In genomic region chr7:19741329-19742031, GRCm38 (mm10) we compare ENCODE assay signal across 8 mouse cellular contexts. TPM values are rescaled to one million over a fixed set of nuclear protein-coding genes. Genes with fewer than 3 reads are reported as not detected.
DNase-seq lines count a peak whose midpoint lies in the region; ATAC-seq and TF ChIP-seq lines count a peak whose summit lies in the region.

No protein-coding gene starts in this region.

- H3K27me3 ChIP-seq in heart, embryonic 15.5 days, result no peaks in the 10 kb centered on the region
- H3K27me3 ChIP-seq in E14TG2a.4 (ENCODE audit: insufficient read depth, low read length), result no peaks in the 10 kb centered on the region
- no peaks in the 10 kb centered on the region for H3K27me3 ChIP-seq in limb, embryonic 10.5 days (ENCODE audit: low read depth, poor library complexity, severe bottlenecking)

- no peak for ATAC-seq in heart, embryonic 15.5 days (replicated peaks; ENCODE audit: insufficient number of reproducible peaks, insufficient read depth, low FRiP score, low read depth)
- ATAC-seq in cerebellum, adult (ENCODE audit: insufficient number of reproducible peaks, low FRiP score, low TSS enrichment), result no peak

- no peak overlapping the region for H3K9ac ChIP-seq in heart, embryonic 15.5 days

- WGBS in heart, embryonic 15.5 days, result 34% methylated on average over 8 of the region's 8 CpGs
- 6% methylated on average over 8 of the region's 8 CpGs for WGBS in limb, embryonic 10.5 days

- no peaks in the 10 kb centered on the region for H3K9me3 ChIP-seq in heart, embryonic 15.5 days (replicated peaks)
- peaks cover under 1% of the 10 kb centered on the region for H3K9me3 ChIP-seq in E14TG2a.4 (ENCODE audit: low read length)
- H3K9me3 ChIP-seq in limb, embryonic 10.5 days (replicated peaks), result no peaks in the 10 kb centered on the region

- peaks cover 42% of the 10 kb centered on the region for H3K4me1 ChIP-seq in heart, embryonic 15.5 days (replicated peaks)
- H3K4me1 ChIP-seq in E14TG2a.4 (replicated peaks; ENCODE audit: low read depth, low read length), result peaks cover 82% of the 10 kb centered on the region
- peaks cover 31% of the 10 kb centered on the region for H3K4me1 ChIP-seq in limb, embryonic 10.5 days

- H3K4me3 ChIP-seq in heart, embryonic 15.5 days, result no peak overlapping the region
- H3K4me3 ChIP-seq in E14TG2a.4 (replicated peaks; ENCODE audit: low read length), result peak overlapping the region; percentile 64
- H3K4me3 ChIP-seq in limb, embryonic 10.5 days, result 0 out of 2 replicates have a peak overlapping the region, but pooled peaks have one; percentile 10

- peak overlapping the region; percentile 18; the same call in 1 of the 2 replicates for H3K27ac ChIP-seq in heart, embryonic 15.5 days
- no peak overlapping the region for H3K27ac ChIP-seq in limb, embryonic 10.5 days

- no peak for TF ChIP-seq CTCF in E14TG2a.4 (conservative IDR thresholded peaks at IDR 0.05; ENCODE audit: low read length)

- DNase-seq in heart, adult 8-10 months (ENCODE audit: low spot score), result no peak
- DNase-seq in embryo, embryonic 10 days (ENCODE audit: low spot score), result peak; percentile 76
- DNase-seq in limb, embryonic 10.5 days (ENCODE audit: low spot score), result no peak
- no peak for DNase-seq in layer of hippocampus, adult 9-10 months (ENCODE audit: low spot score)
- DNase-seq in urinary bladder, adult 2 months (ENCODE audit: low spot score), result no peak

- peaks cover 28% of the 10 kb centered on the region for H3K36me3 ChIP-seq in heart, embryonic 15.5 days
- H3K36me3 ChIP-seq in E14TG2a.4 (ENCODE audit: insufficient read depth, low read length), result peaks cover 70% of the 10 kb centered on the region
- peaks cover 72% of the 10 kb centered on the region for H3K36me3 ChIP-seq in limb, embryonic 10.5 days

- no peak overlapping the region for H3K4me2 ChIP-seq in heart, embryonic 15.5 days

RNA-seq across cellular contexts. Expression of gene Nectin2, which starts 8.8 kb away (rescaled TPM):
- polyA plus RNA-seq in heart, embryonic 15.5 days (2015; fragmentation: Nextera tagmentation; extraction: Ambion mirVana), result 66.5 and 81.4 TPM in 2 replicates
- total RNA-seq in heart, adult 8-10 months (2022), result 10 to 100 TPM; 24.8 to 37.3 (median 34.9) TPM
- 78.1 and 87.9 TPM in 2 replicates for polyA plus RNA-seq in limb, embryonic 10.5 days (2016; fragmentation: Nextera tagmentation; extraction: Ambion mirVana)
- 37.9 and 38.6 TPM in 2 replicates for polyA plus RNA-seq in urinary bladder, adult 2 months (2012; rRNA removed)

RNA-seq across cellular contexts. Expression of gene Tomm40, which starts 26.2 kb away (rescaled TPM):
- 142 and 164 TPM in 2 replicates for polyA plus RNA-seq in heart, embryonic 15.5 days (2015; fragmentation: Nextera tagmentation; extraction: Ambion mirVana)
- total RNA-seq in heart, adult 8-10 months (2022), result 100 to 1,000 TPM in 1 of 4 experiments, 10 to 100 TPM in 3; 94.0 to 101 (median 99.2) TPM
- polyA plus RNA-seq in limb, embryonic 10.5 days (2016; fragmentation: Nextera tagmentation; extraction: Ambion mirVana), result 244 and 285 TPM in 2 replicates
- 50.6 and 62.6 TPM in 2 replicates for polyA plus RNA-seq in urinary bladder, adult 2 months (2012; rRNA removed)

RNA-seq across cellular contexts. Expression of gene Bcam, which starts 29.3 kb away (rescaled TPM):
- 358 and 380 TPM in 2 replicates for polyA plus RNA-seq in heart, embryonic 15.5 days (2015; fragmentation: Nextera tagmentation; extraction: Ambion mirVana)
- 100 to 1,000 TPM; 185 to 199 (median 197) TPM for total RNA-seq in heart, adult 8-10 months (2022)
- polyA plus RNA-seq in limb, embryonic 10.5 days (2016; fragmentation: Nextera tagmentation; extraction: Ambion mirVana), result 53.8 and 58.6 TPM in 2 replicates
- polyA plus RNA-seq in urinary bladder, adult 2 months (2012; rRNA removed), result 171 and 177 TPM in 2 replicates

RNA-seq across cellular contexts. Expression of gene Apoe, which starts 42.5 kb away (rescaled TPM):
- polyA plus RNA-seq in heart, embryonic 15.5 days (2015; fragmentation: Nextera tagmentation; extraction: Ambion mirVana), result 596 and 739 TPM in 2 replicates
- total RNA-seq in heart, adult 8-10 months (2022), result 100 to 1,000 TPM; 172 to 309 (median 253) TPM
- 63.0 and 83.6 TPM in 2 replicates for polyA plus RNA-seq in limb, embryonic 10.5 days (2016; fragmentation: Nextera tagmentation; extraction: Ambion mirVana)
- polyA plus RNA-seq in urinary bladder, adult 2 months (2012; rRNA removed), result 1,139 and 1,516 TPM in 2 replicates

RNA-seq across cellular contexts. Expression of gene Apoc1, which starts 49.0 kb away (rescaled TPM):
- 12.3 and 17.0 TPM in 2 replicates for polyA plus RNA-seq in heart, embryonic 15.5 days (2015; fragmentation: Nextera tagmentation; extraction: Ambion mirVana)
- total RNA-seq in heart, adult 8-10 months (2022), result 1 to 10 TPM in 1 of 4 experiments, under 1 TPM in 1, not detected in 2; 0.98 to 1.1 TPM
- 3.0 and 4.8 TPM in 2 replicates for polyA plus RNA-seq in limb, embryonic 10.5 days (2016; fragmentation: Nextera tagmentation; extraction: Ambion mirVana)
- polyA plus RNA-seq in urinary bladder, adult 2 months (2012; rRNA removed), result 54.0 and 72.3 TPM in 2 replicates
